ENCODE assay signal across 24 mouse cellular contexts in the genomic region with DNA sequence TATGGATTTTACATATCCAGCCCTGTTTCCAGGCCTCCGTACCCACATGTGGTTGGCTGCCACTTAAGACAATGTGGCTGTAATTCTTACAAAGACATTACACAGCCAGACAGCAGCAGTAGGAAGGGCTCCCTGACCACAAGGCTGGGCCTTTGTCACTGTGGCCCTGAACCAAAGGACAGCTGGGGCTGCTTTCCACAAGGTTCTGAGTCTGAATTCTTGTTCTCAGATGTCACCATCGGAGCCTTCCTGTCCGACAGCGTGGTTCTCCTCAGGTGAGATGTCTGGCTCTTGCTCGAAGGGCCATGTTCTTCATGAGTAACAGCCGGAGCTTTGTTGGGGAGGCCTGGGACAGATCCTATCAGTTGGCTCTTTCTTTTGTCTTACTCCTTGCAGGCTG.
A peak's percentile ranks its signal among the peaks of the same experiment; 100 is the strongest.
DNase-seq lines count a peak whose midpoint lies in the region; ATAC-seq and TF ChIP-seq lines count a peak whose summit lies in the region.
"Had no signal": no experiment of that assay in that cellular context is flagged by ENCODE, and none has a peak within 500 bp of the region (broad histone marks: within the 10 kb centered on the region; RNA-seq: fewer than 3 reads in every experiment).

No protein-coding gene starts in this region.

- WGBS in kidney, embryonic 16.5 days, result 85% methylated on average over 6 of the region's 6 CpGs
- WGBS in kidney, adult 2 months, result 89% methylated on average over 6 of the region's 6 CpGs
- 81% methylated on average over 6 of the region's 6 CpGs for WGBS in embryonic facial prominence, embryonic 14.5 days

- peak overlapping the region; percentile 31 for H3K27ac ChIP-seq in kidney, embryonic 16.5 days (ENCODE audit: low read length)
- H3K27ac ChIP-seq in kidney, adult 2 months (ENCODE audit: insufficient read depth, low read depth, low read length), result no peak overlapping the region
- peak overlapping the region; percentile 46 for H3K27ac ChIP-seq in embryonic facial prominence, embryonic 14.5 days (replicated peaks; ENCODE audit: low read depth, low read length)
- H3K27ac ChIP-seq: hindbrain, embryonic 10.5 days; hindbrain, postnatal 0 days; liver, embryonic 15.5 days; neural tube, embryonic 12.5 days had no signal

- DNase-seq in kidney, adult 2 months, result no peak
- peak; percentile 67 for DNase-seq in 416B (ENCODE audit: low read depth)
- DNase-seq in adrenal gland, postnatal 10 days, result peak; percentile 30
- DNase-seq in embryonic facial prominence, embryonic 14.5 days (ENCODE audit: low spot score), result no peak
- no peak for DNase-seq in cerebellum, postnatal 4 days (ENCODE audit: low spot score in 2 of 2)
- no peak for DNase-seq in testis, postnatal 14 days (ENCODE audit: low spot score)
- DNase-seq: cerebellum, adult 8-10 months; layer of hippocampus, adult 9-11 months; lung, postnatal 14 days; midbrain, embryonic 14.5 days; retina, postnatal 1 day; right cerebral cortex, postnatal 25 days; spleen, adult 18-20 months; thymus, postnatal 14 days had no signal

- H3K4me3 ChIP-seq in kidney, embryonic 16.5 days (ENCODE audit: low read length), result no peak overlapping the region
- H3K4me3 ChIP-seq in kidney, adult 2 months (ENCODE audit: insufficient read depth, low read depth, low read length), result no peak overlapping the region
- no peak overlapping the region for H3K4me3 ChIP-seq in embryonic facial prominence, embryonic 14.5 days (ENCODE audit: low read depth, low read length)
- H3K4me3 ChIP-seq: erythroblast, embryonic 14.5 days; hindbrain, embryonic 10.5 days; liver, embryonic 15.5 days; megakaryocyte, embryonic 14.5 days; neural tube, embryonic 12.5 days had no signal

- ATAC-seq in kidney, embryonic 16.5 days (ENCODE audit: low FRiP score, low TSS enrichment), result no peak
- no peak for ATAC-seq in embryonic facial prominence, embryonic 14.5 days (ENCODE audit: low read depth)
- ATAC-seq: forebrain, embryonic 14.5 days; hindbrain, postnatal 0 days; intestine, embryonic 16.5 days had no signal

- H3K4me2 ChIP-seq in kidney, embryonic 16.5 days (replicated peaks; ENCODE audit: low read depth, low read length), result no peak overlapping the region
- no peak overlapping the region for H3K4me2 ChIP-seq in embryonic facial prominence, embryonic 14.5 days (ENCODE audit: low read depth, low read length)
- H3K4me2 ChIP-seq: heart, embryonic 11.5 days; liver, embryonic 15.5 days; neural tube, embryonic 12.5 days had no signal

- no peak for TF ChIP-seq POLR2A in kidney, adult 2 months (IDR thresholded peaks at IDR 0.05; ENCODE audit: low read depth, low read length)

- H3K9me3 ChIP-seq in kidney, embryonic 16.5 days (ENCODE audit: low read length), result no peaks in the 10 kb centered on the region
- no peaks in the 10 kb centered on the region for H3K9me3 ChIP-seq in embryonic facial prominence, embryonic 14.5 days (ENCODE audit: control insufficient read depth, low read length)
- H3K9me3 ChIP-seq: hindbrain, embryonic 10.5 days; liver, embryonic 15.5 days; neural tube, embryonic 12.5 days had no signal

- TF ChIP-seq CTCF in kidney, adult 2 months (conservative IDR thresholded peaks at IDR 0.05; ENCODE audit: insufficient read depth, insufficient read length, low read depth, low read length), result no peak

- 0 out of 2 replicates have a peak, but pooled peaks cover 4% of the 10 kb centered on the region for H3K4me1 ChIP-seq in kidney, embryonic 16.5 days (ENCODE audit: insufficient read depth, low read length)
- H3K4me1 ChIP-seq in kidney, adult 2 months (ENCODE audit: control insufficient read depth, insufficient read depth, low read length), result no peaks in the 10 kb centered on the region
- peaks cover 36% of the 10 kb centered on the region for H3K4me1 ChIP-seq in embryonic facial prominence, embryonic 14.5 days (ENCODE audit: control insufficient read depth, insufficient read depth, low read length)

- H3K27me3 ChIP-seq in kidney, embryonic 16.5 days (ENCODE audit: insufficient read depth, low read length), result no peaks in the 10 kb centered on the region
- no peaks in the 10 kb centered on the region for H3K27me3 ChIP-seq in kidney, adult 2 months (replicated peaks; ENCODE audit: control insufficient read depth, insufficient read depth, low read length)
- H3K27me3 ChIP-seq in embryonic facial prominence, embryonic 14.5 days (replicated peaks; ENCODE audit: control insufficient read depth, insufficient read depth, low read length), result no peaks in the 10 kb centered on the region
- H3K27me3 ChIP-seq: liver, embryonic 15.5 days; neural tube, embryonic 12.5 days had no signal

- H3K9ac ChIP-seq in kidney, embryonic 16.5 days (replicated peaks; ENCODE audit: low read length), result no peak overlapping the region
- H3K9ac ChIP-seq in embryonic facial prominence, embryonic 14.5 days (ENCODE audit: low read depth, low read length), result no peak overlapping the region
- H3K9ac ChIP-seq: liver, embryonic 15.5 days; neural tube, embryonic 12.5 days had no signal

- peaks cover 4% of the 10 kb centered on the region; the same call in 1 of the 2 replicates for H3K36me3 ChIP-seq in kidney, embryonic 16.5 days (ENCODE audit: insufficient read depth, low read length)
- H3K36me3 ChIP-seq in kidney, adult 2 months (ENCODE audit: control insufficient read depth, insufficient read depth, low read length), result no peaks in the 10 kb centered on the region
- no peaks in the 10 kb centered on the region for H3K36me3 ChIP-seq in embryonic facial prominence, embryonic 14.5 days (ENCODE audit: control insufficient read depth, insufficient read depth, low read length)
- H3K36me3 ChIP-seq: liver, embryonic 15.5 days; neural tube, embryonic 12.5 days had no signal

Comparison
In these comparisons a context has a peak if more than half of its experiments do, and no peak if none do; other contexts are left out.
1. DNase-seq: peak in 416B (single experiment) and adrenal gland, postnatal 10 days (single experiment); none in kidney, adult 2 months (single experiment), embryonic facial prominence, embryonic 14.5 days (single experiment), cerebellum, postnatal 4 days (0 of 2) and testis, postnatal 14 days (single experiment).